Mouse (Mus musculus): ENCODE measurements around the gene Golga7b. TPM values are rescaled to one million over a fixed set of nuclear protein-coding genes. Genes with fewer than 3 reads are reported as not detected.
A peak's percentile ranks its signal among the peaks of the same experiment; 100 is the strongest.

Gene Golga7b
- polyA plus RNA-seq, 2 experiments: 0.11 TPM; not detected in 1

DNA sequence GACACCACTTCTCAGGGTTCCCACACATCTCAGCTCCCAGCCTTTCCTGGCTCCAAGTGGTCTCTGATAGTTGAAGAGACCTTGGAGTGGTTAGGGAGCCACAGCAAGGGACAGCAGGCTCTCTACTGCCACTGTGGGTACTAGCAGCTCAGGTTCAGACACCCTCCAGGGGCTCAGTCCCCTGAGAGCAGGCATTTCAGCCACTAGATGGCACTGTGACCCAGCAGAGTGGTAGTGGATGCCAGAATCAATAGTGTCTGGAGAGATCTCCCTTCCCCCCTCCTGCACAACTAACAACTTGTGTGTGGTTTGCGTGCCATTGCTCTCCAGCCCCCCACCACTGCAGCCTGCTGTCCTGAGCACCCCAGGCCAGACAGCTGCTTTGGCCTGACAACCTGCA, 68.5 kb downstream of the Golga7b start:
- Histone ChIP-seq H3K9me3 (ENCODE audit: control insufficient read depth, low read length) (no peaks in the 10 kb centered on the region), H3K4me1 (ENCODE audit: control insufficient read depth, insufficient read depth, low read length) (peaks cover 18% of the 10 kb centered on the region), H3K9ac (ENCODE audit: low read depth, low read length, severe bottlenecking) (no peak overlapping the region), H3K4me2 (replicated peaks; ENCODE audit: low read depth, low read length, severe bottlenecking) (no peak overlapping the region), H3K36me3 (ENCODE audit: control insufficient read depth, insufficient read depth, low read length) (no peaks in the 10 kb centered on the region), H3K4me3 (replicated peaks; ENCODE audit: low read length) (no peak overlapping the region), H3K27ac (replicated peaks; ENCODE audit: low read depth, low read length) (no peak overlapping the region), H3K27me3 (ENCODE audit: control insufficient read depth, insufficient read depth, low read length) (no peaks in the 10 kb centered on the region)
- ATAC-seq (ENCODE audit: low FRiP score, low read depth): no peak
- WGBS: 0% methylated on average over 1 of the region's 1 CpGs
- peak; percentile 67 for DNase-seq (ENCODE audit: low spot score)
- TF ChIP-seq POLR2A (IDR thresholded peaks at IDR 0.05; ENCODE audit: borderline replicate concordance, extremely low read depth, insufficient read depth, insufficient read length): no peak

DNA sequence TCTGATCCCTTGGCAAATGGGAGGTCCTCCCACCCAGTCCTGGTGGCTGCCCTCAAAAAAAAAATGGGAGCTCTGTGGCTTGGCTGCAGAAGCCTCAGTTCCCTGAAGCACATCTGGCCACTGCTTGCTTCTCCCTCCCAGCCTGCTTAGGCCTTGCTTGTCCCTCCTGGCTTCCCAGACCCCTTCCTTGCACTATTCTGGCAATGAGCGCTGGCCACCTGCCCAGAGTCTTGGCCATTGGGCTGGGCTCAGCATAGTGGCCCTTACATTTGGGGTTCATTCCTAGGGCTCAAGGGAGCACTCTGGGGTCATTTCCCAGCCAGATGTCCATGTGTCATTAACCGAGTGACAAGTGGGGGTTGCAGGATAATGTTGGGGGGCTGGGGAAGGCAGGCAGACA, 69.2 kb downstream of the Golga7b start:
- H3K4me3 ChIP-seq (replicated peaks; ENCODE audit: low read length): no peak overlapping the region
- 69% methylated on average over 2 of the region's 2 CpGs for WGBS
- H3K4me2 ChIP-seq (replicated peaks; ENCODE audit: low read depth, low read length, severe bottlenecking): no peak overlapping the region
- no peaks in the 10 kb centered on the region for H3K36me3 ChIP-seq (ENCODE audit: control insufficient read depth, insufficient read depth, low read length)
- H3K27me3 ChIP-seq (ENCODE audit: control insufficient read depth, insufficient read depth, low read length): no peaks in the 10 kb centered on the region
- H3K27ac ChIP-seq (replicated peaks; ENCODE audit: low read depth, low read length): no peak overlapping the region
- no peak for ATAC-seq (ENCODE audit: low FRiP score, low read depth)
- H3K9ac ChIP-seq (ENCODE audit: low read depth, low read length, severe bottlenecking): no peak overlapping the region
- H3K9me3 ChIP-seq (ENCODE audit: control insufficient read depth, low read length): no peaks in the 10 kb centered on the region
- no peak for TF ChIP-seq POLR2A (IDR thresholded peaks at IDR 0.05; ENCODE audit: borderline replicate concordance, extremely low read depth, insufficient read depth, insufficient read length)
- peaks cover 18% of the 10 kb centered on the region for H3K4me1 ChIP-seq (ENCODE audit: control insufficient read depth, insufficient read depth, low read length)
- no peak for DNase-seq (ENCODE audit: low spot score)

DNA sequence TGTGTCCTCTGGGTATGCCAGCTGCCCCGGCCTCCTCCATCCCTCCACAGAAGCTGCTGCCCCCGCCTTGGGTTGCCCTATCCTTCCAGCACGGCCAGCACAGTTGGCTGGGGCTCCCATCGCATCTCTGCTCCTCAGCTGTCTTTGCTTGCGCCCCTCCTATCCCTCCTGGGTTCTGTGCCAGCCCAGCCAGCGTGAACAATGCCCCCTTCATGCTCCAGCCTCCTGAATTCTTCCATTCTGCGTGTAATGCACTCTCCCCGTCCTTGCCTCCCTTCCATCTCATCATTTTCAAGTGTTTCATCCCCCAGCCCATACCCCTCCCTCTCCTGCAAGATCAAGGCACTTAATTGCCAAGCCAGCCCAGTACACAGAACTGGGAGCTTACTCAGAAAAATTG, 69.6 kb downstream of the Golga7b start:
- Histone ChIP-seq H3K4me1 (ENCODE audit: control insufficient read depth, insufficient read depth, low read length) (peaks cover 18% of the 10 kb centered on the region), H3K27ac (replicated peaks; ENCODE audit: low read depth, low read length) (no peak overlapping the region), H3K9ac (ENCODE audit: low read depth, low read length, severe bottlenecking) (no peak overlapping the region), H3K4me3 (replicated peaks; ENCODE audit: low read length) (no peak overlapping the region), H3K36me3 (ENCODE audit: control insufficient read depth, insufficient read depth, low read length) (no peaks in the 10 kb centered on the region), H3K27me3 (ENCODE audit: control insufficient read depth, insufficient read depth, low read length) (no peaks in the 10 kb centered on the region), H3K4me2 (replicated peaks; ENCODE audit: low read depth, low read length, severe bottlenecking) (no peak overlapping the region), H3K9me3 (ENCODE audit: control insufficient read depth, low read length) (no peaks in the 10 kb centered on the region)
- ATAC-seq (ENCODE audit: low FRiP score, low read depth): no peak
- 69% methylated on average over 8 of the region's 8 CpGs for WGBS
- DNase-seq (ENCODE audit: low spot score): no peak
- no peak for TF ChIP-seq POLR2A (IDR thresholded peaks at IDR 0.05; ENCODE audit: borderline replicate concordance, extremely low read depth, insufficient read depth, insufficient read length)

DNA sequence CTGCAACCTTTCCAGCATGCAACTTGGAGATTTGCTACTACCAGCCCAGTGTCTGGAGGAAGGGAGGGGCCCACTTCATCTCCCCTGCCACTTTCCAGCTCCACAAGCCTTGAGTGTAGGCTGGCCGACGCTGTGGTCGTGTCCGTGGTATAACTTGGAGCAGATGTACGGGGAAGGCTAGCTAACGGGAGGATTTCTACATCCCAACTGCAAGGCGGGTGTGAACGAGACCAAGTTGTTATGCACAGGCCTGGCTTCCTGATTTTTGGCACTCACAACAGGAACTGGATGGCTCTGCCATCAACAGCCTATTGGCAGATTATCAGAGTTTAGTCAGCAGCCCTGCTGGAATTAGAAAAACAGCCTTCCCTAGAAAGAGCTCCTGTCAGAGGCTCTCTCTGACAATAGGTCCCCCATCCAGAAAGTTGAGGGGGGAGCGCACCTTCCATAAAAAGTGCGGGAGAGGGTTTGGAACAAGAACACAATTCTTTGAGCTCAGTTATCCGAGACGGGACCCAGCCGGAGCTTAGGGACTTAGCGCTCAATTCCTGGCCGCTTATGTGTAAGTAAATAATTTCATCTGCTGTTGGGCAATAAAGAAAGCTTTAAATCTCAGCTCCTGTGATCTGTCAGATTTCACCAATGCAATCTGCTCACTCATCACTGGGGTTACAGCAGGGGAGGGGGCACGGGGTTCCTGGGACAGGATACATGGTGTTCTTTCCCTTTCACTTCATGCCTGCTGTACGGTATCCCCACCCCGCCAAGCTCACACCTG, 70.5 kb downstream of the Golga7b start:
- Histone ChIP-seq H3K9me3 (ENCODE audit: control insufficient read depth, low read length) (no peaks in the 10 kb centered on the region), H3K36me3 (ENCODE audit: control insufficient read depth, insufficient read depth, low read length) (no peaks in the 10 kb centered on the region), H3K27me3 (ENCODE audit: control insufficient read depth, insufficient read depth, low read length) (no peaks in the 10 kb centered on the region), H3K4me3 (replicated peaks; ENCODE audit: low read length) (no peak overlapping the region), H3K4me2 (replicated peaks; ENCODE audit: low read depth, low read length, severe bottlenecking) (no peak overlapping the region), H3K27ac (replicated peaks; ENCODE audit: low read depth, low read length) (no peak overlapping the region), H3K9ac (ENCODE audit: low read depth, low read length, severe bottlenecking) (no peak overlapping the region), H3K4me1 (ENCODE audit: control insufficient read depth, insufficient read depth, low read length) (peaks cover 18% of the 10 kb centered on the region)
- no peak for DNase-seq (ENCODE audit: low spot score)
- no peak for ATAC-seq (ENCODE audit: low FRiP score, low read depth)
- no peak for TF ChIP-seq POLR2A (IDR thresholded peaks at IDR 0.05; ENCODE audit: borderline replicate concordance, extremely low read depth, insufficient read depth, insufficient read length)
- WGBS: 38% methylated on average over 18 of the region's 18 CpGs

Small RNA genes lying within 50 kb of the gene (microRNA-seq; reads per million reads assigned to microRNA genes)
- not detected for gene Gm26339
- not detected for gene Mir3085

Other genes with a start within 250 kb of the Golga7b start
- gene Ankrd2, start 211.6 kb upstream of the Golga7b start, polyA plus RNA-seq (2012; rRNA removed): 0.58 and 0.96 TPM in 2 replicates
- gene Ankrd2, start 211.6 kb upstream of the Golga7b start, polyA plus RNA-seq (2014; fragmentation: Nextera tagmentation; extraction: Ambion mirVana): 0.66 and 1.5 TPM in 2 replicates
- 3.5 and 3.7 TPM in 2 replicates for gene Hoga1, start 202.0 kb upstream of the Golga7b start, polyA plus RNA-seq (2012; rRNA removed)
- gene Hoga1, start 202.0 kb upstream of the Golga7b start, polyA plus RNA-seq (2014; fragmentation: Nextera tagmentation; extraction: Ambion mirVana): 2.0 and 2.4 TPM in 2 replicates
- gene 4933411K16Rik, start 195.3 kb upstream of the Golga7b start, polyA plus RNA-seq (2012; rRNA removed): 0.34 and 0.49 TPM in 2 replicates
- gene 4933411K16Rik, start 195.3 kb upstream of the Golga7b start, polyA plus RNA-seq (2014; fragmentation: Nextera tagmentation; extraction: Ambion mirVana): 0.33 TPM in 1 of 2 replicates, not detected in the other
- gene Morn4, start 161.2 kb upstream of the Golga7b start, polyA plus RNA-seq (2012; rRNA removed): 22.8 and 25.8 TPM in 2 replicates
- gene Morn4, start 161.2 kb upstream of the Golga7b start, polyA plus RNA-seq (2014; fragmentation: Nextera tagmentation; extraction: Ambion mirVana): 20.0 and 25.5 TPM in 2 replicates
- gene Pi4k2a, start 157.1 kb upstream of the Golga7b start, polyA plus RNA-seq (2012; rRNA removed): 34.4 and 38.1 TPM in 2 replicates
- 29.9 and 32.8 TPM in 2 replicates for gene Pi4k2a, start 157.1 kb upstream of the Golga7b start, polyA plus RNA-seq (2014; fragmentation: Nextera tagmentation; extraction: Ambion mirVana)
- 16.5 and 17.6 TPM in 2 replicates for gene Avpi1, start 118.5 kb upstream of the Golga7b start, polyA plus RNA-seq (2012; rRNA removed)
- 34.2 and 34.8 TPM in 2 replicates for gene Avpi1, start 118.5 kb upstream of the Golga7b start, polyA plus RNA-seq (2014; fragmentation: Nextera tagmentation; extraction: Ambion mirVana)
- gene Marveld1, start 100.2 kb upstream of the Golga7b start, polyA plus RNA-seq (2012; rRNA removed): 105 and 131 TPM in 2 replicates
- gene Marveld1, start 100.2 kb upstream of the Golga7b start, polyA plus RNA-seq (2014; fragmentation: Nextera tagmentation; extraction: Ambion mirVana): 25.4 and 36.4 TPM in 2 replicates
- 47.4 and 58.6 TPM in 2 replicates for gene Zfyve27, start 83.6 kb upstream of the Golga7b start, polyA plus RNA-seq (2012; rRNA removed)
- 13.1 and 16.5 TPM in 2 replicates for gene Zfyve27, start 83.6 kb upstream of the Golga7b start, polyA plus RNA-seq (2014; fragmentation: Nextera tagmentation; extraction: Ambion mirVana)
- 7.2 and 8.7 TPM in 2 replicates for gene Sfrp5, start 45.3 kb upstream of the Golga7b start, polyA plus RNA-seq (2012; rRNA removed)
- 5.1 and 5.4 TPM in 2 replicates for gene Sfrp5, start 45.3 kb upstream of the Golga7b start, polyA plus RNA-seq (2014; fragmentation: Nextera tagmentation; extraction: Ambion mirVana)
- 3.4 and 3.6 TPM in 2 replicates for gene Crtac1, start 184.2 kb downstream of the Golga7b start, polyA plus RNA-seq (2012; rRNA removed)
- gene Crtac1, start 184.2 kb downstream of the Golga7b start, polyA plus RNA-seq (2014; fragmentation: Nextera tagmentation; extraction: Ambion mirVana): 3.1 and 3.5 TPM in 2 replicates